12 mouse cellular contexts compared by ENCODE assay signal in genomic region chr3:104390072-104390471, GRCm38 (mm10).
A peak's percentile ranks its signal among the peaks of the same experiment; 100 is the strongest.
DNase-seq lines count a peak whose midpoint lies in the region; ATAC-seq and TF ChIP-seq lines count a peak whose summit lies in the region.
"Had no signal": no experiment of that assay in that cellular context is flagged by ENCODE, and none has a peak within 500 bp of the region (broad histone marks: within the 10 kb centered on the region; RNA-seq: fewer than 3 reads in every experiment).

No protein-coding gene starts in this region.

- H3K4me2 ChIP-seq in heart, embryonic 11.5 days: no peak overlapping the region
- H3K4me2 ChIP-seq in midbrain, postnatal 0 days (ENCODE audit: low read depth, low read length, poor library complexity, severe bottlenecking): no peak overlapping the region
- H3K4me2 ChIP-seq: lung, embryonic 14.5 days had no signal

- no peak for ATAC-seq in heart, embryonic 11.5 days (replicated peaks; ENCODE audit: insufficient number of reproducible peaks, low FRiP score, low TSS enrichment)
- ATAC-seq in midbrain, postnatal 0 days (ENCODE audit: low FRiP score): no peak; the same call in 1 of the 2 replicates
- ATAC-seq: intestine, postnatal 0 days had no signal

- WGBS in heart, embryonic 11.5 days (ENCODE audit: insufficient replicate concordance): 69% methylated on average over 10 of the region's 10 CpGs
- 64% methylated on average over 10 of the region's 10 CpGs for WGBS in midbrain, postnatal 0 days
- 85% methylated on average over 10 of the region's 10 CpGs for WGBS in midbrain, embryonic 10.5 days

- TF ChIP-seq CTCF in midbrain, postnatal 0 days (IDR thresholded peaks at IDR 0.05): no peak

- no peak overlapping the region for H3K9ac ChIP-seq in heart, embryonic 11.5 days (ENCODE audit: low read depth, low read length)
- H3K9ac ChIP-seq in midbrain, postnatal 0 days (replicated peaks; ENCODE audit: low read length, poor library complexity, severe bottlenecking): no peak overlapping the region
- H3K9ac ChIP-seq: lung, embryonic 14.5 days had no signal

- peak; percentile 38 to 44 for DNase-seq in heart, adult 18-20 months
- peak; percentile 10 for DNase-seq in midbrain, postnatal 0 days (ENCODE audit: low spot score)
- DNase-seq in midbrain, embryonic 10.5 days (ENCODE audit: low spot score): no peak
- peak; percentile 20 to 45 for DNase-seq in heart, adult 9 months (ENCODE audit: low spot score in 2 of 2)
- DNase-seq in kidney, postnatal 25 days: peak; percentile 5 to 48
- no peak for DNase-seq in right cerebral cortex, postnatal 4 days
- DNase-seq in right cerebral cortex, postnatal 25 days: no peak
- DNase-seq: cerebellum, adult 18-20 months; lung, embryonic 14.5 days; spleen, adult 18-20 months had no signal

- no peaks in the 10 kb centered on the region for H3K36me3 ChIP-seq in heart, embryonic 11.5 days (ENCODE audit: control insufficient read depth, insufficient read depth, low read length)
- no peaks in the 10 kb centered on the region for H3K36me3 ChIP-seq in midbrain, postnatal 0 days (ENCODE audit: insufficient read depth, low read length)
- no peaks in the 10 kb centered on the region for H3K36me3 ChIP-seq in midbrain, embryonic 10.5 days

- H3K9me3 ChIP-seq in heart, embryonic 11.5 days (replicated peaks; ENCODE audit: control insufficient read depth, low read length): no peaks in the 10 kb centered on the region
- no peaks in the 10 kb centered on the region for H3K9me3 ChIP-seq in midbrain, postnatal 0 days (ENCODE audit: low read length)
- no peaks in the 10 kb centered on the region for H3K9me3 ChIP-seq in midbrain, embryonic 10.5 days (replicated peaks)

- H3K27me3 ChIP-seq in heart, embryonic 11.5 days (ENCODE audit: control insufficient read depth, insufficient read depth, low read length): no peaks in the 10 kb centered on the region
- no peaks in the 10 kb centered on the region for H3K27me3 ChIP-seq in midbrain, postnatal 0 days (ENCODE audit: insufficient read depth, low read length)
- H3K27me3 ChIP-seq in midbrain, embryonic 10.5 days (ENCODE audit: low read depth, poor library complexity, severe bottlenecking): no peaks in the 10 kb centered on the region

- no peak overlapping the region for H3K4me3 ChIP-seq in heart, embryonic 11.5 days (ENCODE audit: low read depth, low read length)
- H3K4me3 ChIP-seq in midbrain, postnatal 0 days (ENCODE audit: low read depth, low read length): no peak overlapping the region
- no peak overlapping the region for H3K4me3 ChIP-seq in midbrain, embryonic 10.5 days

- H3K27ac ChIP-seq in heart, embryonic 11.5 days (ENCODE audit: low read depth, low read length): no peak overlapping the region
- H3K27ac ChIP-seq in midbrain, postnatal 0 days (ENCODE audit: low read depth, low read length): no peak overlapping the region
- H3K27ac ChIP-seq in midbrain, embryonic 10.5 days (replicated peaks): no peak overlapping the region

- peaks cover 4% of the 10 kb centered on the region for H3K4me1 ChIP-seq in heart, embryonic 11.5 days (ENCODE audit: control insufficient read depth, insufficient read depth, low read length)
- H3K4me1 ChIP-seq in midbrain, postnatal 0 days (ENCODE audit: insufficient read depth, low read length): no peaks in the 10 kb centered on the region
- H3K4me1 ChIP-seq in midbrain, embryonic 10.5 days: no peaks in the 10 kb centered on the region

Comparison
In these comparisons a context has a peak if more than half of its experiments do, and no peak if none do; other contexts are left out.
1. DNase-seq: peak in heart, adult 18-20 months (2 of 2), midbrain, postnatal 0 days (single experiment), heart, adult 9 months (2 of 2) and kidney, postnatal 25 days (2 of 2); none in midbrain, embryonic 10.5 days (single experiment), right cerebral cortex, postnatal 4 days (single experiment) and right cerebral cortex, postnatal 25 days (single experiment).